Mouse (Mus musculus) frontal cortex, postnatal 10 days (tissue): ENCODE results near the gene Rnf19b.

Source experiments
- DNase-seq, 2 experiments: peaks; one replicate each; pipeline ENCODE4 v3.0.0; 2022; ENCODE audit warnings: low spot score in 2 of 2, mixed read lengths in 1 of 2

The Rnf19b gene

GRCm38 (mm10) chr4:129058207-129059092 is at the start of gene Rnf19b:
Rnf19b (plus strand) TSS chr4:129058271.
- peak in 1 of 2 experiments; percentile 47 for DNase-seq

- DNase-seq, result no peak
Measured at GRCm38 (mm10) chr4:129008672-129009071, 49.4 kb upstream of the Rnf19b start.

- DNase-seq, result no peak
Measured at GRCm38 (mm10) chr4:129009521-129009920, 48.5 kb upstream of the Rnf19b start.

DNA sequence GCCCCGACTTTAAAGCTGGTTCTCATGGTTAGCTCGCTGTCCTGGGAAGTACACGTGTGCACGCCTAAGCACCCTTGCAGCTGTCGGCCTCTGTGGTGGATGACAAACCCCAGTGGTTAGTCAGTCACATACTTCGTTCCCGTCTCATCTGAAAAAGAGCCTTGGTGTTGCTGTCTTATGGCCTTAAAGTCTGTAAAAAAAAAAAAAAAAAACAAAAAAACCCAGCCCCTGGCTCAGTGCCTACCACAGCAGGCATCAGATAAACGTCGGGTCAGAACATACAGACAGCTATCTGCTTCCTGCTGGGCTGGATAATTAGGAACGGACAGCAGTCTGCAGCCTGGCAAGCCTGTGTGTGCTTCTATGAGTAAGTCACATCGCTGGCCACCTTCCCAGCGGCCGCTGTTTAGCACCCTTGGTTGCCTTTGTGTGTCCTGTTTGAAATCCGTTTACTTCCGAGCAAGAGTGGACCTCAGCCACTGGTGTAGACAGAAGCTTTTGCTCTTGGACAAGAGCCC is 46.4 kb upstream of the Rnf19b start:
- DNase-seq, result no peak

DNA sequence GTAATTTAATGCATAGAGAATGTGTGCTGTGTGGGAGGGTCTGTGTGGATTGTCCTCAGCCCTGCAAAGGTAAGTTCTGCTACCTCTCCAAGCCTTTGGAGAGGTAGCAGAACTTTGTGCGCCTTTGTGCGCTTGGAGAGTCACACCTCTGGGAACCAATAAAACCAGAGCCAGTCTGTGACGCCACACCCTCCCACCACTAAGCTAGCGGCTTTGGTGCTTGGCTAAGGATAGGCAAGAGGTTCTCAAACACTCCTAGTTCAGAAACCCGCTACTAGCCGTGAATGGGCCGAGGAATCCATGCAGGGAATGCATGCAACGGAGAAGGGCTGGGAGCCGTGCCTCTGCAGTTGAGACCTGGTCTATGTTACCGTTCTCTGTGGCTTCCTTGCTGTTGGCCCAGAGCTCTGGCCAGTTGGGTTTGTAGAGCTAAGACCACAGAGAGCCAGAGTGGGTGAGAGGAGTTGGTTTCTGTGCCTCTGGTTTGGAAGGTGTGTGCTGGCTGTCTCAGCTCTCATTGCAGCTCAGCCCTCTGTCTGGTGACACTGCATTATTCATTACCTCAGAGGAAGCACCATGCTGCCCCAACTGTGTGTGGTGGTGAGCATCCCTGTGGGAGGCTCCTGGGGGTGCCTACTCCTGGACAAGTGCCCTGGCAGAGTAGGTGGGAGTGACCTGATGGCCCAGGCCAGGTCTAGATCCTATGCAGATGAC is 44.8 kb upstream of the Rnf19b start:
- DNase-seq, result no peak

- DNase-seq, result no peak
Measured at GRCm38 (mm10) chr4:129016329-129016728, 41.7 kb upstream of the Rnf19b start.

GRCm38 (mm10) chr4:129017150-129017549 is 40.9 kb upstream of the Rnf19b start:
- DNase-seq, result no peak

DNA sequence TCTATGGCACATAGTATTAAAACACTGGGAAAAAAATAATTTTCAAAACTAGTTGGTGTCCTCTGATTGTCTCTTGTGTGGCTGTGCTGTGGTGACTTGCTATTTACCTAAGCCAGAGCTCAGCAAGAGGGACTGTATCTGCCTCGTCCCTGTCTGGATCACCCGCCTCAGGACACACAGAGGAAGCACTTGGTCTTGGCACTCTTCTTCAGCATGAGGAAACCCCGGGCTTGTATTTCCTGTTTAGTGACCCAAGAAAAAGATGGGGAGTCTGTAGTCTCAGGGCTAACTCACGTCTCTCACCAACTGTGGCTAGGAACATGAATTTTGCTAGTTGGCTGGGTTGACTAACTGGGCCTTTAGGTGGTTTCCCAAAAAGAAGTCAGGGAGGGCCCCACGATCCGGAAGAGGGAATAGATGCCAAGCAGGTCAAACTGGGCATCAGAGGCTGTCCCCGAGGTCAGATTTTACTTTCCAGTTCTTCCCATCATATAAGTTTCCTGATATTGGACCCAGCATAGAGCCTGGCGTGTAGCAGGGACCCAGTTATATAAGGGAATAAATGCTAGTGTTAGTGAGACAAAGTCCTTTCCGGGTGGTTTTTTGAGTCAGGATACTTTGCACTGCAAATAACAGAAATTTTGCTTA is 39.2 kb upstream of the Rnf19b start:
- no peak for DNase-seq

GRCm38 (mm10) chr4:129019788-129020187 is 38.3 kb upstream of the Rnf19b start:
- DNase-seq, result no peak

DNA sequence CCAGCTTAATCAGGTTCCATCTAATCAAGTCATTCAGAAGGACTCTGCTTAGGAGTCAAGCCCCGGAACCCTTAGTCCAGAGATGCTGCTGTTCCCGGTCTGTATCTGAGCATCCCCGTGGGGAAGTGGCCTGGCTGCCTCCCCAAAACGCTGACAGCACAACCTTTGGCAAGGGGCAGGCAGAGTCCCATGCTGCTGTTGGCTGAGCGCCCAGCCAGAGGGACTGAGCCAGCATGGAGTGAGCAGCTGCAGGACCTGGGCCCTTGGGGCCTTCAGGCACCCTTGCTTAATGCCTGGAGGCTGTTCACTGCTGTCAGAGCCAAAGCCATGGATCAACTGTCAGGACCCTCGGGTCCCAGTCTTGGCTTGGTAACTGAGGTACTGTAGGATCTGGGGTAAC is 37.6 kb upstream of the Rnf19b start:
- peak; percentile 69 to 76 for DNase-seq

DNA sequence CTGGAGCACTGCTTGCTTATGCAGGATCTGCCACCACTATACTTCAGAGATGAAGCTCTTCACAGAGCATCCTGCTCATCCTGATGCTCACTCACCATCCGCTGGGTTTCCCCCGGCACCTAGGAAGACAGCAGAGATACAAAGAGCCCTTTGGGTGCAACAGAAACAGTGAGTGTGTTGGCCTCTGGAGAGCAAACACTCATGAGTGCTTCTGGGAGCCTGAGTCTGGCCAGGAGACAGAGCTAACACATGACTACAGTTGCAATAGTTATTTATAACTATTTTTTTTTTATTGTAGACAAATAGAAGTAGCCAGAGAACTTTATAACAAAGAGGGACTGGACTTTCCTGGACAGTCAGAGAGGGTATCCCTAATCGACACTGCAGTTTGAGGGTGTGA is 36.6 kb upstream of the Rnf19b start:
- no peak for DNase-seq

DNA sequence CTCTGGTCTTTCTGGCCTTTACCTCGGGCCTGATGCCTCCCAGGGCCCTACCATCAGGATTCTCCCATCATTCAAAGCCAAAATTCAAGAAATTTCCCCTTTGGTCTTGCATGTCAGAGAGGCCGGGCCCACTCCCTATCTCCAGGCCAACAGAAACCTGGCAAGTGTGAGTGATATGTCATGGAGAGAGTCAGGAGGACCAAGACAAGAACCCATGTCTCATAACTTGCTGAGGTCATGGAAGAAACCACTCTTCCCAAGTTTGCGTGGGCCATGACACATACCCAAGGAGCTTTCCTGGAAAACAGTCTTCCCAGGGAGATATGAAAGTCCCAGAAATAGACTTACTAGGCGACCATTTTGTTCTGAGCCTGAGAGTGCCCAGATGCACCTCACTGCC is 36.2 kb upstream of the Rnf19b start:
- no peak for DNase-seq

DNA sequence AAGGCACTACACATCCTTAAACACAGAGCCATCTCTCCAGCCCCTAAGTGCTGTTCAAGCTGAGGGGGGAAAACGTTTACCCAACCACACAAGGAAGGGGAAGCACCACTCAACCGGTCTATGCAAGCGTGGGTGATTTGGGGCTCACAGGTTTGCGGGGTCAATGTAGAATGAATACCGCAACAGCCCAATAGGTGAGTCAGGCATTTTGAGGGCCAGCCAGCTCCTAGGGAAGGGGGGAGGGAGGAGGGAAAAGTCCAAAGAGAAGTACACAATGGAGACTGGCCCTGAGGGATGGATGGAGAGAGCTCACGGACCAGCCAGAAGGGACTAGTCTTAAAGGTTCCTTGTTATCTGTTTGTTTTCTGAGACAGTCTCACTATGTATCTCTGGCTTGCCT is 34.2 kb upstream of the Rnf19b start:
- no peak for DNase-seq

DNA sequence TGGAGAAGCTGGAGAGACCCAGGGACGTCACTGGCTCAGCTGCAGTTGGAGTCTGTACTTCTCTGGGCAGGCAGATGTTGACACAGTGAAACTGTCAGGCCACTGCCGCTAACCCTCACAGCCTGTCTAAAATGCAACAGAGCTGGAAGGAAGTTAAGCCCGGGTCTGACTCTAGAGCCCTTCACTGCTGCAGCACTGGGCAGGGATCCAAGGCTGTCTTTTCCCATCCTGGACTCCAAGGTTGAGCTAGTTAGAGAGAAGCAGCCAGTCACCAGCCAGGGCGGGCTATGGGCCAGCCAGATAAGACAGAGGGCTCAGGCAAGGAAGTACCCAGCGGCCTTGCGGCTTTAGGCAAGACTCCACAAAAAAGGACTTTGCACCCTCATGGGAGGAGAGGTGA is 33.3 kb upstream of the Rnf19b start:
- peak in 1 of 2 experiments; percentile 26 for DNase-seq

GRCm38 (mm10) chr4:129025707-129026106 is 32.4 kb upstream of the Rnf19b start:
- no peak for DNase-seq

DNA sequence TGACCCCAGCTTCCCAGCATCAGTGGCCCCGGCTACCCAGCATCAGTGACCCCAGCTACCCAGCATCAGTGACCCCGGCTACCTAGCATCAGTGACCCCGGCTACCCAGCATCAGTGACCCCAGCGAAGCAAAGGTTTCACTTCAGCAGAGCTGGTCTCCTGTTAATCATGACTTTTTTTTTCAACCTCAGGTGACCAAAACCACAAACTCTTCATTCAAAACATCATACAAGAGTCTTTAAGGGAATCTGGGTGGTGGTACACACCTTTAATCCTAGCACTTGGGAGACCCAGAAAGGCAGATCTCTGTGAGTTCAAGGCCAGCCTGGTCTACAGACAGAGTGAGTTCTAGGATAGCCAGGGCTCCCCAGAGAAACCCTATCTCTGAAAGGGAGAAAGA is 27.3 kb upstream of the Rnf19b start:
- DNase-seq, result no peak

GRCm38 (mm10) chr4:129031408-129031965 is 26.6 kb upstream of the Rnf19b start:
- no peak for DNase-seq

GRCm38 (mm10) chr4:129032133-129032962 is 25.7 kb upstream of the Rnf19b start:
- no peak for DNase-seq

DNA sequence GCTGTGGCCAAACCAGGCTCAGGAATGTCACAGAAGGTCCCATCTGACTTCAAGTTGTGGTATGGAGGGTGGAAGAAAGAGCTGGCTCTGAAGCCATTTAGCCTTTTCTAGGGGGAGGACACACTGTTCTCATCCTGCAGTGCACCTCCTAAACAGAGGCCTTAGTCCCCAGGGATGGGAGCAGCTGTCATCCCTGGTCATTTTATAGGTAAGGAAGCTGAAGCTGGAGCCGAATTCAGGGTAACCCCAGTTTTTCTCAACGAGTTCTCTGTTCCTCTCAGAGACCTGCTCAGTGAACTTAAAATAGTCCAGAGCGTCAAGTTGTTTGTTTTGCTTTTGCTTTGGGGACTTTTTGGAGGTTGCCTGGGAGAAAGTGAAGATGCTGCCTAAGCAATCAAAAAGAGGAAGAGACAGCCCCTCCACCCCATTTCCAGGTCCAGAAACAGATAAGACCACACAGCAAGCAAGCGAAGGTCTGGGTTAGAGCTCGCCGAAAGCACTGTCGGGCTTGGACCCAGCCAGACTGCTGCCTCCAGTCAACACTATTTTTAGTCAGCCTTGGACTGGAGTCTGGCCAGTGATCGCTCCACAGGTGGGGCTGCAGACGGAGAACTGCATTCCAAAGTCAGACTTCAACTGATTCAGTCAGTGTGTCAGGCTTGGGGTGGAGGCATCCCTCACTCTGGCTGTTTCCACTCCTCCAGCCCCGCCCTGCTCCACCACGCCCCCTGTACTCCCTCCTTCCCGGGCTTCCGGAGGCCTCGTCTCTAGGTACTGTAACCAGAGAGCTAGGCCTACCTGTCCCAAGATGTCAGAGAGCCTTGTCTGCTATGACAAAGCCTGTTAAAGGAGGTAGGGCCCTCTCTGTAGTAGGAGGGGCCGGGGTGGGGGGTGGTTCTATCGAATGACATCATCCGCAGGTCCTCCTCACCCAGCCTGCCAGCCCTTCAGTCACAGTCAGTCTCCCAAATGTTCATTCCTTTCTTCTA is 24.8 kb upstream of the Rnf19b start:
- DNase-seq, result peak in 1 of 2 experiments; percentile 27

DNA sequence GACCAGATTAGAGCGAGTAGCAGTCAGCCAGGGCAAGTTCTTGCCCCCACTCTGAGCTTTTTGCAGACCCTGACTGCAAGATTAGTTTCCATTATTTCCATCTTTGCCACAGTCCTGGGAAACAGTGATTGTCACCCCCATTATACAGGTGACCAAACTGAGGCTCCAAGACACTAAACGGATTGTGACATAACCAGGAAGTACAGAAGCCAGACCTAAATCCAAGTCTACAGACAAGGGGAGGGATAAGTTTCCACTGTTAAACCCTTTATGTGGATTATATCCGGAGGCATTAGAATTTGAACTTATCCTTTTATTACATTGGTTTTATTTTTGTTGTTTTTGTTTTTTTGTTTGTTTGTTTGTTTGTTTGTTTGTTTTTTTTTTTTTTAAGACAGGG is 23.8 kb upstream of the Rnf19b start:
- DNase-seq, result no peak
